Mouse (Mus musculus) embryo, embryonic 11 days (tissue): ENCODE measurements around the gene 1110008L16Rik.

Source experiments
- DNase-seq: peaks from one replicate; pipeline ENCODE4 v3.0.0-alpha.2; 2015

The 1110008L16Rik gene

GRCm38 (mm10) chr12:55343998-55344397 lies 44.6 kb downstream of the 1110008L16Rik start:
- no peak for DNase-seq

GRCm38 (mm10) chr12:55344583-55344982 lies 45.2 kb downstream of the 1110008L16Rik start:
- peak; percentile 17 for DNase-seq

- no peak for DNase-seq
Measured at GRCm38 (mm10) chr12:55353423-55353822, 54.0 kb downstream of the 1110008L16Rik start.

- peak; percentile 58 for DNase-seq
Measured at GRCm38 (mm10) chr12:55354904-55355303, 55.5 kb downstream of the 1110008L16Rik start.

GRCm38 (mm10) chr12:55357303-55357702 lies 57.9 kb downstream of the 1110008L16Rik start:
- DNase-seq, result no peak

GRCm38 (mm10) chr12:55360929-55361328 lies 61.6 kb downstream of the 1110008L16Rik start:
- no peak for DNase-seq

- no peak for DNase-seq
Measured at GRCm38 (mm10) chr12:55365083-55365482, 65.7 kb downstream of the 1110008L16Rik start.

- DNase-seq, result no peak
Measured at GRCm38 (mm10) chr12:55372424-55373055, 73.2 kb downstream of the 1110008L16Rik start.

GRCm38 (mm10) chr12:55376956-55377609 lies 77.7 kb downstream of the 1110008L16Rik start:
- DNase-seq, result no peak

GRCm38 (mm10) chr12:55377610-55377980 lies 78.2 kb downstream of the 1110008L16Rik start:
- DNase-seq, result no peak

GRCm38 (mm10) chr12:55384023-55384749 lies 84.8 kb downstream of the 1110008L16Rik start, which contains the start of gene Psma6:
Psma6 (plus strand) TSS chr12:55384222.
- no peak for DNase-seq

GRCm38 (mm10) chr12:55384826-55385225 lies 85.4 kb downstream of the 1110008L16Rik start:
- no peak for DNase-seq

GRCm38 (mm10) chr12:55385931-55386330 lies 86.6 kb downstream of the 1110008L16Rik start:
- DNase-seq, result peak; percentile 49

GRCm38 (mm10) chr12:55386456-55386855 lies 87.1 kb downstream of the 1110008L16Rik start:
- DNase-seq, result no peak

- DNase-seq, result no peak
Measured at GRCm38 (mm10) chr12:55387083-55387787, 87.9 kb downstream of the 1110008L16Rik start.

GRCm38 (mm10) chr12:55387788-55388465 lies 88.5 kb downstream of the 1110008L16Rik start:
- no peak for DNase-seq

- DNase-seq, result peak; percentile 50
Measured at GRCm38 (mm10) chr12:55388478-55388877, 89.1 kb downstream of the 1110008L16Rik start.

- no peak for DNase-seq
Measured at GRCm38 (mm10) chr12:55389132-55390081, 90.0 kb downstream of the 1110008L16Rik start.

GRCm38 (mm10) chr12:55392120-55392519 lies 92.7 kb downstream of the 1110008L16Rik start:
- no peak for DNase-seq

- DNase-seq, result no peak
Measured at GRCm38 (mm10) chr12:55392733-55393577, 93.6 kb downstream of the 1110008L16Rik start.
